In the genomic region with DNA sequence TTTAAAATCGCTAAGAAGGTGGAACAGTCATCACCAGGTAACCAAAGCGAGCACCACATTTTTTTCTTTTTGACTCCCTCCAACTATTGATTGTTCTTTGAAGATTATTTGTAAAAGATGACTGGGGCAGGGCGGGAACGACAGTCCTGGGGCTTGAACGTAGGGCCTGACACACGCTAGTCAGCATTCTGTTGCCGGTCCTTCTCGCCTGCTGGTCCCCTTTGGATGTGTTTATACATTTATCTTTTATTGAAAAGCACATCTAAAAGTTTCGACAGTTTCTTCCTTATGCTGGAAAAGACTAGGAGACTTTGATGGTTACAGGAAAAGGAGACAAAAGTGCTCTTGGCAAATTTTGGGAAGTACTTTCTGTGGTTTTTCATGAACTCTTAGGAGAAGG, we compare ENCODE assay signal across 9 mouse cellular contexts. TPM values are rescaled to one million over a fixed set of nuclear protein-coding genes. Genes with fewer than 3 reads are reported as not detected.
DNase-seq lines count a peak whose midpoint lies in the region; ATAC-seq and TF ChIP-seq lines count a peak whose summit lies in the region.
"Had no signal": no experiment of that assay in that cellular context is flagged by ENCODE, and none has a peak within 500 bp of the region (broad histone marks: within the 10 kb centered on the region; RNA-seq: fewer than 3 reads in every experiment).

No protein-coding gene starts in this region.

- intact Hi-C loops in heart, postnatal 10 days (cut with DNase I): no loop called here

- H3K9ac ChIP-seq in heart, embryonic 12.5 days: peak overlapping the region; percentile 95
- H3K9ac ChIP-seq in MEL (ENCODE audit: control insufficient read depth, low read depth, low read length, poor library complexity, severe bottlenecking): peak overlapping the region; percentile 99
- peak overlapping the region; percentile 97 for H3K9ac ChIP-seq in heart, postnatal 0 days (replicated peaks; ENCODE audit: low read depth, low read length)

- no peak for ATAC-seq in heart, embryonic 12.5 days (ENCODE audit: insufficient number of reproducible peaks, low FRiP score)
- no peak for ATAC-seq in heart, postnatal 0 days (ENCODE audit: insufficient read depth, low read depth)
- ATAC-seq in monocyte, adult 5-6 weeks (replicated peaks; ENCODE audit: insufficient number of reproducible peaks, low FRiP score, low TSS enrichment, poor library complexity, severe bottlenecking): no peak

- DNase-seq in heart, postnatal 10 days: no peak
- peak; percentile 61 for DNase-seq in MEL (ENCODE audit: low read depth, low spot score)
- DNase-seq in heart, postnatal 0 days (ENCODE audit: low spot score): no peak
- no peak for DNase-seq in midbrain, embryonic 10.5 days (ENCODE audit: low spot score)
- no peak for DNase-seq in cerebellum, adult 9-10 months
- no peak for DNase-seq in adrenal gland, adult 8-10 months
- DNase-seq: layer of hippocampus, postnatal 36 days had no signal

- H3K27ac ChIP-seq in heart, embryonic 12.5 days (ENCODE audit: poor library complexity, severe bottlenecking): no peak overlapping the region
- H3K27ac ChIP-seq in MEL (ENCODE audit: control insufficient read depth, low read depth, low read length): peak overlapping the region; percentile 25
- no peak overlapping the region for H3K27ac ChIP-seq in heart, postnatal 0 days (ENCODE audit: low read depth)
- H3K27ac ChIP-seq in midbrain, embryonic 10.5 days (replicated peaks): no peak overlapping the region

- peaks cover 49% of the 10 kb centered on the region for H3K79me2 ChIP-seq in MEL (ENCODE audit: control insufficient read depth, insufficient read depth, low read length, poor library complexity)

- peaks cover 4% of the 10 kb centered on the region; the same call in 1 of the 2 replicates for H3K4me1 ChIP-seq in heart, embryonic 12.5 days (replicated peaks)
- H3K4me1 ChIP-seq in MEL (ENCODE audit: control insufficient read depth in 1 of 2, insufficient read depth in 2 of 2, low read length in 2 of 2): peaks cover 10 to 14% of the 10 kb centered on the region in 2 experiments
- H3K4me1 ChIP-seq in heart, postnatal 0 days (ENCODE audit: control insufficient read depth, insufficient read depth): peaks cover 21% of the 10 kb centered on the region
- H3K4me1 ChIP-seq in midbrain, embryonic 10.5 days: peaks cover 26% of the 10 kb centered on the region

- 0 out of 4 replicates have a peak, but pooled peaks of 1 of the 2 experiments have one; percentile 3 for TF ChIP-seq EP300 in MEL (IDR thresholded peaks at IDR 0.05; ENCODE audit: low read depth in 1 of 2, low read length in 2 of 2)
- TF ChIP-seq EP300 in heart, postnatal 0 days (IDR thresholded peaks at IDR 0.05; ENCODE audit: low read depth): no peak

- 41% methylated on average over 9 of the region's 9 CpGs for WGBS in heart, embryonic 12.5 days
- 30% methylated on average over 9 of the region's 9 CpGs for WGBS in heart, postnatal 0 days
- WGBS in midbrain, embryonic 10.5 days: 68% methylated on average over 9 of the region's 9 CpGs

- peaks cover 9% of the 10 kb centered on the region; the same call in 1 of the 2 replicates for H3K36me3 ChIP-seq in heart, embryonic 12.5 days
- H3K36me3 ChIP-seq in MEL (ENCODE audit: control insufficient read depth in 1 of 2, insufficient read depth in 2 of 2, low read length in 2 of 2): peaks cover under 1 to 33% of the 10 kb centered on the region in 2 experiments
- 0 out of 2 replicates have a peak, but pooled peaks cover 11% of the 10 kb centered on the region for H3K36me3 ChIP-seq in heart, postnatal 0 days (replicated peaks; ENCODE audit: control insufficient read depth, insufficient read depth, low read length)
- H3K36me3 ChIP-seq in midbrain, embryonic 10.5 days: peaks cover 31% of the 10 kb centered on the region

- TF ChIP-seq RAD21 in MEL (IDR thresholded peaks at IDR 0.05; ENCODE audit: low read depth, low read length): no peak

- H3K4me2 ChIP-seq in heart, embryonic 12.5 days: peak overlapping the region; percentile 87
- peak overlapping the region; percentile 95 for H3K4me2 ChIP-seq in heart, postnatal 0 days (ENCODE audit: low read depth, low read length)

- peak overlapping the region; percentile 85 for H3K4me3 ChIP-seq in heart, embryonic 12.5 days
- H3K4me3 ChIP-seq in MEL (ENCODE audit: control insufficient read depth in 1 of 2, insufficient read depth in 1 of 2, low read depth in 2 of 2, low read length in 2 of 2): peak overlapping the region; percentile 98 to 100
- H3K4me3 ChIP-seq in heart, postnatal 0 days (ENCODE audit: low read depth, low read length): peak overlapping the region; percentile 99
- H3K4me3 ChIP-seq in midbrain, embryonic 10.5 days: peak overlapping the region; percentile 95

- no peak for TF ChIP-seq CTCF in MEL (IDR thresholded peaks at IDR 0.05 in 2 of 3, conservative IDR thresholded peaks at IDR 0.05 in 1 of 3; ENCODE audit: control insufficient read depth in 1 of 3, insufficient read depth in 1 of 3, low read depth in 2 of 3, low read length in 3 of 3, poor library complexity in 1 of 3, severe bottlenecking in 1 of 3)
- TF ChIP-seq CTCF in heart, postnatal 0 days (IDR thresholded peaks at IDR 0.05; ENCODE audit: low read depth): no peak

- no peaks in the 10 kb centered on the region for H3K27me3 ChIP-seq in heart, embryonic 12.5 days (replicated peaks)
- H3K27me3 ChIP-seq in MEL (ENCODE audit: control insufficient read depth in 1 of 2, insufficient read depth in 2 of 2, low read length in 2 of 2): no peaks in the 10 kb centered on the region
- H3K27me3 ChIP-seq in heart, postnatal 0 days (ENCODE audit: control insufficient read depth, insufficient read depth, low read length): no peaks in the 10 kb centered on the region
- no peaks in the 10 kb centered on the region for H3K27me3 ChIP-seq in midbrain, embryonic 10.5 days (ENCODE audit: low read depth, poor library complexity, severe bottlenecking)

- H3K9me3 ChIP-seq in heart, embryonic 12.5 days (replicated peaks): no peaks in the 10 kb centered on the region
- no peaks in the 10 kb centered on the region for H3K9me3 ChIP-seq in MEL (replicated peaks; ENCODE audit: insufficient read depth, low read length)
- H3K9me3 ChIP-seq in heart, postnatal 0 days (replicated peaks; ENCODE audit: control insufficient read depth, low read length): no peaks in the 10 kb centered on the region
- no peaks in the 10 kb centered on the region for H3K9me3 ChIP-seq in midbrain, embryonic 10.5 days (replicated peaks)

- no peak for TF ChIP-seq POLR2A in MEL (IDR thresholded peaks at IDR 0.05; ENCODE audit: control insufficient read depth in 1 of 2, insufficient read depth in 1 of 2, low read depth in 1 of 2, low read length in 2 of 2, poor library complexity in 1 of 2)

TF ChIP-seq in MEL, 35 proteins besides CTCF, POLR2A, EP300 and RAD21:
- no peak for TF ChIP-seq GABPA (IDR thresholded peaks at IDR 0.05; ENCODE audit: low read depth, low read length)
- peak; percentile 32; the same call in 1 of the 2 replicates for TF ChIP-seq MAX (IDR thresholded peaks at IDR 0.05; ENCODE audit: low read length)
- TF ChIP-seq POLR2AphosphoS2 (IDR thresholded peaks at IDR 0.05; ENCODE audit: low read length): no peak
- TF ChIP-seq CHD1 (IDR thresholded peaks at IDR 0.05; ENCODE audit: low read depth, low read length): peak; percentile 95
- no peak for TF ChIP-seq ZNF384 (IDR thresholded peaks at IDR 0.05; ENCODE audit: low read depth, low read length)
- no peak for TF ChIP-seq BHLHE40 (IDR thresholded peaks at IDR 0.05; ENCODE audit: borderline replicate concordance, low read depth, low read length)
- 0 out of 2 replicates have a peak, but pooled peaks have one; percentile 22 for TF ChIP-seq MXI1 (IDR thresholded peaks at IDR 0.05; ENCODE audit: low read depth, low read length)
- peak; percentile 50 for TF ChIP-seq SIN3A (IDR thresholded peaks at IDR 0.05; ENCODE audit: low read length)
TF ChIP-seq in MEL: peak in this region for 4.

RNA-seq across cellular contexts. Expression of a gene that starts 1.7 kb away (rescaled TPM):
- 32.8 and 33.0 TPM in 2 replicates for polyA plus RNA-seq in heart, embryonic 12.5 days (2016; fragmentation: Nextera tagmentation; extraction: Ambion mirVana)
- total RNA-seq in heart, postnatal 10 days (2021): 10 to 100 TPM; 23.8 to 24.2 TPM
- total RNA-seq in MEL (2012; rRNA removed): 32.5 and 36.3 TPM in 2 replicates
- 10 to 100 TPM in 1 of 2 experiments, not detected in 1; 47.2 TPM for polyA plus RNA-seq in MEL (2012; ENCODE audit: insufficient read depth in 1 of 2, insufficient read length in 2 of 2, low read depth in 1 of 2, low replicate concordance in 2 of 2, missing spikeins in 1 of 2)
- 22.6 and 24.4 TPM in 2 replicates for total RNA-seq in heart, postnatal 0 days (2014; rRNA removed; ENCODE audit: low replicate concordance)
- 20.6 and 21.8 TPM in 2 replicates for polyA plus RNA-seq in heart, postnatal 0 days (2015; fragmentation: Nextera tagmentation; extraction: Ambion mirVana)
- polyA plus RNA-seq in midbrain, embryonic 10.5 days (2016; fragmentation: Nextera tagmentation; extraction: Ambion mirVana): 50.6 and 51.8 TPM in 2 replicates
- 10 to 100 TPM; 30.6 to 33.8 (median 32.7) TPM for total RNA-seq in adrenal gland, adult 8-10 months (2022)
- 64.5 to 80.1 TPM (median 68.5 TPM) in 3 replicates for total RNA-seq in monocyte, adult 5-6 weeks (2017)

RNA-seq across cellular contexts. Expression of a gene that starts 42.0 kb away (rescaled TPM):
- 7.7 and 8.1 TPM in 2 replicates for polyA plus RNA-seq in heart, embryonic 12.5 days (2016; fragmentation: Nextera tagmentation; extraction: Ambion mirVana)
- total RNA-seq in heart, postnatal 10 days (2021): 1 to 10 TPM; 6.1 to 6.5 TPM
- 8.9 and 11.2 TPM in 2 replicates for total RNA-seq in MEL (2012; rRNA removed)
- polyA plus RNA-seq in MEL (2012; ENCODE audit: insufficient read depth in 1 of 2, insufficient read length in 2 of 2, low read depth in 1 of 2, low replicate concordance in 2 of 2, missing spikeins in 1 of 2): 1 to 10 TPM in 1 of 2 experiments, not detected in 1; 6.7 TPM
- total RNA-seq in heart, postnatal 0 days (2014; rRNA removed; ENCODE audit: low replicate concordance): 6.5 and 8.8 TPM in 2 replicates
- polyA plus RNA-seq in heart, postnatal 0 days (2015; fragmentation: Nextera tagmentation; extraction: Ambion mirVana): 4.4 and 4.6 TPM in 2 replicates
- 6.1 and 7.5 TPM in 2 replicates for polyA plus RNA-seq in midbrain, embryonic 10.5 days (2016; fragmentation: Nextera tagmentation; extraction: Ambion mirVana)
- total RNA-seq in adrenal gland, adult 8-10 months (2022): 10 to 100 TPM; 13.5 to 18.2 (median 15.5) TPM
- 3.9 to 6.4 TPM (median 5.5 TPM) in 3 replicates for total RNA-seq in monocyte, adult 5-6 weeks (2017)
